Mouse (Mus musculus) urinary bladder, postnatal 25 days (tissue): ENCODE measurements at regions not wholly inside any gene's neighbourhood (a gene's known extent, or its start where the extent isn't known, plus 50 kb on each side); places are given as distances from the start of the nearest gene placed in this dataset.
"Not testable (repeated sequence)": the region's sequence is repeated elsewhere in the genome, so short reads cannot be mapped to it uniquely, and the experiment has no call there.

ENCODE experiments used
- DNase-seq: peaks from one replicate; pipeline ENCODE4 v3.0.0; 2022; ENCODE audit warnings: low spot score

DNA sequence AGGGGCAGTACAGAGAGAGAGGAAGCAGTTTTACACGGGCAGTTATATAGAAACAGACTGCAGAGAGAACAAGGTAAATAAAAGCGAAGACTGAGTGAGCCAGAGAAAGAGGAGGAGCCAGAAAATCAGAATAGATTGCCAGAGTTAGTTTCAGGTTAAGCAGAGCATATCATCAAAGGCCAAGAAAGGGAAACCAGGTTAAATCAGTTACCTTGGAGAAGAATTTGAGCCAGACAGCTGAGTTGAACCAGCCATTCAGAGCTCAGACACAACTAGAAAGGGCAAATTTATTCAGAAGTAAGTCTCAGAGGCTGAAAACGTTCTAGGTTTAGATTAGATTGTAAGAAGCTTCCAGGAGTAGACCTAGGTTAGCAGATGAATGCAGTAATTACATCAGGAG is 858.6 kb downstream of the Adgrl3 start:
- DNase-seq, result no peak

DNA sequence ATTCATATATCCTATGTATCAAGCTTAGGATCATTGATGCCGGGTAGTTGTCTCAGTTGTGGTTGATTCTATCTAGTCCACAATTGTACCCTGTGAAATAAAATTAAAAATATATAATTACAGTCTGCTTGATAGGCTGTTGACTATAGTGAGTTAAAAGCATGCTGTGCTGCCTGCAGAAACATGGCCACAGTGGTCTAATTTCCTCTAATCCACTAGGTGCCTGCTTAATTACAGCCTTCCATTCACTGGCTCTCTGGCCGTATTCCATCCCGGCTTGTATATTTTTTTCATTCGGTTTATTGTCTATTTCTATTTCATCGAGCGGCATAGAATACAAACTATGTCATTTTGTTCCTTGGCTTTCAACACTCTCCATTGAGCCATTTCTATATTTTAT is 873.4 kb downstream of the Adgrl3 start:
- DNase-seq, result no peak

DNA sequence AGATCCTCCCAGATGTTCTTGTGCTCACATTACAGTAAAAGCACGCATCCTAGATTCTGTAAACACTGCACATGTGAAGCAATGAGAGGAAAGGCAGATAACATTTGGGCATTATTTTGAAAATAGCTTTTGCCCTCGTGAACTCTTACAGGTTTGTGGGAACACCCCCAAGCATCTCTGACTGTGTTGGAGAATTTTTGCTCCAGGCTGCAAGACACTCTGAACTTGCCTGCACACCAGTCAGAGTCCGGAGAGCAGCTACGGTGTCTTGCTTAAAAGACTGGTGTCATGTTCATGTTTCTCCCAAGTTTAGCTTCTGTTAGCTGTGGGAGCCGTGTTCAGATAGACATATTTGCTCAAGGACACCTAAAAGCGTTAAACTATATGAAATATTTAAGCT is 889.4 kb downstream of the Adgrl3 start:
- no peak for DNase-seq

DNA sequence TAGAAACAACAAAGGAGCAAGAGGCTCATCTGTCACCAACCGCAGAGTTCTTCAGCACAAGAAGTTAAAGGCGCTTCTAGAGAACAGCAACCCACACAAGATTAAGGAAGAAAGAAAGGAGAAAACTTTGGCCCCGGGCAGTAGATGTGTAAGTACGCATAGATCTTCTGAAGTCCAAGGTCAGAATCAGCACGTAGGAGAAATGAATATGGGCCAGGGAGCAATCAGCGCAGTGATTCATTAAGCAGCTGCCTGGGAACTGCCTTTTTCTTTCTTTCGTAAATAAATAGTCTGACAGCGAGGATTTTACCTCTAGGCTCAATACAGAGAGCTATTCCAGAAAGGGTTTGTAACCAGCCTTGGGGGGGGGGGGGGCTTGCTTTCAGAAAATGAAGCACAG is 890.0 kb downstream of the Adgrl3 start:
- no peak for DNase-seq

DNA sequence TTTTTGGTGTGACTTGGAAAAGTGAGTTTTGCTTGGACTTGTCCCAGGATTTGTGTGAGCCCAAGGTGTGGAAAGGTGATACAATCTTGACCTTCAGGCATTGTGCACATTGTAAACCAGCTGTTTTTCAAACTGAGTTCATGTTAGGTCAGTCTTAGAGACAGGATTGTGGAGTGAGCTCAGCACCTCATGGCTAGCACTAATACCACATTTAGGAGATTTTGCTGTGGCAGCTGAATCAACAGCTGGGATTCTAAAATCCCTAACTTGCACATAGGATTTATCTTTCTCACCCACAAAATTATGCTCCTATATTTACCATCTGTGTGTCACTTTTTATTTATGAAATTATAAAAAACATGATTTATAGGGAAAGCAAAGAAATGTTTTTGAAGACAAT is 896.7 kb downstream of the Adgrl3 start:
- DNase-seq, result no peak

DNA sequence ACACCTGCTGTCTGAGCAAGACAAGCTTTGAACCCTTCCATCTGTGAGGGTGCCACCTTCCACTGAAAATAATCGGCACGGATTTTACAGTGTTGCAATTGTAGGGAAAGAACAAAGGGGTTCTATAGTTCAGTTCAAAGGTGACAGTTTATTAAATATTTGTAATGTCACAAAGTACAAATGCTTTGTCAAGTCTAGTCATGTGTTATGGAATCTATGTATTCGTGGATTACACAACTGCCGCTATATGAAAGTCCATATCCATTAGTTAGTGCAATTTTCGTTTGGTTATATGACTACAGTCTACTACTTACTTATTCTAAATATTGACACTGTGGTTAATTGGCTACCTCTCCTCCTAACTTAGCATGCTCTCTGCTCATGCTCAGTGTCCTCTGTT is 920.9 kb downstream of the Adgrl3 start:
- no peak for DNase-seq

DNA sequence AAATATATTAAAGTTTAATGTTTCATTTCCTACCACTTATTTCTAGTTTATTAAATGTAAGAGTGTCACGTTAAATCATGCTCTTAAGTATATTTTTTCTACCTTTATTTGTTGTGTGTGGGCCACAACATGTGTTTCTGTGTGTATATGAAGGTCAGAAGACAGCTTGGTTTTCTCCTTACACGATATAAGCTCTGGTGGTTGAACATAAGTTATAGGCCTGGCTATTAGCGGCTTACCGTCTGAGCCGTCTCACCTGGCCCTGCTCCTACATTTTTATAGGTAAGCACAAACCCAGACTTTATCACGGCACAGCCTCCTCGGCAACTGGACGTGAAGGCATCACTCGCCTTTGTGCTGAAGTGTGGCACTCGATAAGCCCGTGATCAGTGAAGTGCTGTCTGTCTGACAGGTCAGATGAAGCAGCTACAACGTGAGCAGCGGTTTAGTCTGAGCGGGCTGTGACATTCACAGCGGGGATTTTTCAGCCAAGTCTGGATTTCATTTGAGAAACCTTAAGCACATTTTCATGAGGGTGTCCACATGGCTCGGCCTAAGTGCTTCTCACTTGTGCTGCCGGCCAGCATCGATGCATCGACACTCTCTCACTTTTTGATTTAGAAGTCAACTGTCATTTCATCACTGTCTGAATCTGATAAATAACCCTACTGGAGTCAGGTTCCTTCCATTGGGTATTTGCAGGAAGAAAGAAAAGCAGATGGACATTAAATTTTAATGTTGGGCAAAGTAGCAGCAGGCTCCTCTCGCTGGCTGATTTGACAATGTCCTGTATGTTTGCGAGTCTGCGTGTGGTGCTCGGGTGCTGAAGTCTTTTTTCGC is 950.0 kb downstream of the Adgrl3 start:
- DNase-seq, result no peak

DNA sequence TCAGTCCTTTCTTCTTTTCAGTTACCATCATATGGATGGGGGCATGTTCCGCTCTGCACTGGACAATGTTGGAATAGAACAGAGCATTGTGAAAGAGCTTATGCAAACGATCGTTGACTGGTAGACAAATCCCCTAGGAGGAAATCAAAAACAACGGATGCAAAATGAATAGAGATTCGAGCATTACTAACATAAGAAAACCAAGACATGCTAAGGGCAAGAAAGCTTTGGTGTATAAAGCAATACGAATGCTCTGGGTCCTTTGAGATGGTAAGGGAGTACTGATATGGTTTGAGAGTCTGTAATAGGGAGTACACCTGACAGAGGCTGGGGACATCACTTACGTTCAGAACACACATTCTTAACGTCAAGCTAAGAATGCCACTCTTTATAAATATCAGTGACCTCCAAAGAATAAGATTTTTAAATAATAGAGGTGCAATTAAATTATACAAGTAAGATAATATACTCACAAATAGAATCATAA is 950.6 kb downstream of the Adgrl3 start:
- DNase-seq, result no peak

DNA sequence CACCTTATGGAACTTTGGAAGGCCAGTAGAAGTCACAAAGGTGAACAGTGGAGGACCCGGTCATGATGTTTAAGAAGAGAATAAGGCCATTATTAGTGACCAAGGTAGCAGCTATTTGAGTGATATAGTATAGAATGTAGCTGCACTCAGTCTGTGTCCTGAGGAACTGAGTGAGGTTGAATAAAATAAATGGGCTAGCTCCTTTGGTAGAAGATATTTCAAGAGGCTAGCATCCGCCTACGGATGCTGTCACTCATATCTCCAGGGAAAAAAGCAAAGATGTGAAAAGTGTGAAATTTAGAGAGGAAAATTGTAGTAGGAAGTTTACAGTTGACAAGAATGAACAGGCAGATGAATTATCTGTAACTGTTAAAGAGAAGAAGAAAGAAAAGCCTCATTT is 956.6 kb downstream of the Adgrl3 start:
- no peak for DNase-seq

DNA sequence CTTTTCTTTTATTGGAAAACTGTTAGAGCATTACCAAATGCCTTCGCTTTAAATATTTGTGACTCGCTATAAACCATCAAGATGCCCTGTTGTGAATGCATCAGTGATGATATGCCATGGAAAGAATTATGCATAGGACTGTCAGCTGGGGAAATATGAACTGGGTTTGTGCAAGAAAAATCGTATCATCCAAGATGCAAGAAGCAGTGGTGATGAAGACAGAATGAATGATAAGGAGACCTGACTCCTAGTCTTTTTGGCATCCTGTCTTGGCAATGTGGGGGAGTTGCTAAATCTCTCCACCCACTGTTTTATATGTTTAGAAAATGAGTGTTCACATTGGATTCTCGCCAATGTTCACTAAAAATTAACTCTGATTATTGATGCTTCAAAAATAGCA is 963.4 kb downstream of the Adgrl3 start:
- DNase-seq, result no peak

DNA sequence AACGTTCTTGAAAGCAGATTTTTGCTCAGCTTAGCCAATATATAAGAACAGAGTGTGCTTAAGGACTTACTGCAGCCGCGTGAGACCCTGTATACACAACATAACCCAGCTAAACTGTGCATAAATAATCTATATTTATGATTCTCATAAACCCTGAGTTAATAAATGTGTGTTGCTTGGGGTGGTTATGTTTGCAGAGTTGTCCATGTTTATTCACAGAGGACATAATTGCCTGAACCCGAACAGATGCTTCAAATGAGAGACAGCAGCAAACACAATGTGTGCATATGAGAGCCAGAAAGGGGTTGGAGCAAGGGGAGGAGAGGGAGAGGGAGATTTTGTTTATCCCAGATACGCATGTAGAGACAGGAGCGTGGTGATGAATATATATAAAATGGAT is 968.1 kb downstream of the Adgrl3 start:
- no peak for DNase-seq

DNA sequence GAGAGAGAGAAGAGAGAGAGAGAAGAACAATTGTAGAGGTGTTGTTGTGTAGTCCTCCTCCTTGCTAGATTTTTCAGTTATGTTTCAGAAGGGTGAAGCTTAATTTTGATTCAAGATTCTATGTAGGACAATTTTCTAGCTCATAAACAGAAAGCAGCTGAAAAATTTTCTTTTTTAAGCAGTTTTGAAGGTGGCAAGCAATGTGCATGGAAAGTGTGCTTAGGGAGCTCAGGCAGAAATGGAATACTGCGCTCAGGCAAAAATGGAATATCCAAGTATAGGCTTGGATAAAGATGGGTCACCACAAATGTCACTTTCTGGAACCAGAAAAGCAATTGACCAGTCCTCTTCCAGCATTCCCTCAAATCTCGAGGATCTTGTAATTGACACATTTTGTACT is 988.0 kb downstream of the Adgrl3 start:
- no peak for DNase-seq

DNA sequence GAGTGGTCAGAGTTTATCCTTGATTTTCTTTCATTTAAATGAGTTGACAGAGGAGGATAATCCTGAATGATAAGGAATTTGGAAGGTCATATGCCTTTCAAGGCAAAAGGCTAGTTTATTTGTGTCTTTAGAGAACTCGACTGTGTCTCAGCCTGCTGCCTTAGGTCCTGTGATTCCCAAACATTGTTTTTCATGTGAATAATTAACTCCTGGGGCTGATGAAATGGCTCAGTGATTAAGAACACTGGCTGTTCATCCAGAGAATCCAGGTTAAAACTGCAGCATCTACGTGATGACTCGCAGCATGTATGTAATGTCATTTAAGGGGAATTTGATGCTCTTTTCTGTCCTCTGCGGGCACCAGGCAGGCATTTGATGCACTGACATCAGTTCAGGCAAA is 1004.2 kb downstream of the Adgrl3 start:
- no peak for DNase-seq

DNA sequence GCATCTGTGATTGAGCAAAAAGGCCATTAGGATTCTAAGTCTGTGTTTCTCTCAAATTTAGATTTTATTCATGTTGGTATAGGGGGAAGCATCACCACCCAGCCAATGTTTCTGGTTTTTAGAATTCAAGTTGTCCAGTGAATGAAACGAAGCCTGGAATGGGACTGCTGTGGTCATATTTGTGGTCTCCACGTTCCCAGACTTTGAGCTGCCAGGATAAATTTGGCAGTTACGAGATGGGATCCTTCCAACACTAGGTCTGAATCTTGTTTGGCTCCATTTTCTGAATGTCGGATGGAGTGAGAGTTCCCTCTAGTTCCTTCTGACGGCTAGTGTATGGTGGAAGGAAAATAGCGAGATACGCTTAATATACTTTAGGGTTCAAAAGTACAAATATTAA is 1014.8 kb downstream of the Adgrl3 start:
- no peak for DNase-seq

DNA sequence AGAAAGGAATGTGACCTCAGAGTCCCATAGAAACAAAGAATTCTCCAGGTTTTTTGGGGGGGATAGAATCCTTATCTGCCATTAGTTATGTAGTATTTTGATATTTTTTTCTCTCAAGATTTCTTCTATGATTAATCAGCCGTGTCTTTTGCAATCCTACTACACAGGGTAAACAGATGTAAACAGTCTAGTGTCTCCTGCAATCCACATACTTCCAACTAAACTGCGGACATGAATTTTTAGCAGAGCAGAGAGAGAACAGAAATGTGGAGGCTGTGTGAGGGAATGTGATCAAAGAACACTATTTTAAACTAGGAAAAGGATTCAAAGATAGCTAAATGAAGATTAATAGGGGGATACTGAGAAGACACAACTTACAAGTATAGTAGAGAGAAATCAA is 1026.2 kb downstream of the Adgrl3 start:
- no peak for DNase-seq

DNA sequence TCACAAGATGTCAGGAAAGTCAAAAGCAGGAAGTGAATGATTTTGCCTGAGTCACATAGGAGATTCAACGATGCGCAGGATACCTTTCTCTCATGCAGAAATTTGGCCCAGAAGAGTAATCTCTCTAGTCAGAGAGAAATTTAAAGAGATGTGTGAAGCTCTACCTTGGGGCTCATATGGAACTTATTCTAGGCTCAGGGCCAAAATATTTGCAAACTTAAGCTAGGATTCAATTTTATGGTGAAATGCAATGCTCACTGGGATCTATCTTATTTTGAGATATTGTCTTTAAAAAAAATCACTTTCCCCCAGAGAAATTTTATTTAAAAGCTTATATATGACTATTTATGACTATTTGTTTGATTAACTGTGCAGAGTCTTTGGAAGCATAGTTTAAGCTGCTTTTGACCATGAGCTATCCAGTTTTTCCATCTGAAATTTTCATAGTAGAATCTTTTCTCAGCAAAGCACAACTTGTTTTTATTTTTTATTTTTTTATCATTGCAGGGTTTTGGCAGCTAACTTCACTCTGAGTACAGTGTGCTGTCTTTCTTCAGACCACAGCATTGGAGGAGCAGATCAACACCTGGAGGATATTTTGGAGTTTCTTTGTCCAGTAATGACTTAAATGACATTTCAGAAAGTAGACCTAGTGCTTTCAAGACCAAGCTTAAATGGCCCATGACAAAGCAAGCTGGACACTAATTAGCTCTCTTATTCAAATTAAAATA is 1039.3 kb downstream of the Adgrl3 start:
- DNase-seq, result no peak

DNA sequence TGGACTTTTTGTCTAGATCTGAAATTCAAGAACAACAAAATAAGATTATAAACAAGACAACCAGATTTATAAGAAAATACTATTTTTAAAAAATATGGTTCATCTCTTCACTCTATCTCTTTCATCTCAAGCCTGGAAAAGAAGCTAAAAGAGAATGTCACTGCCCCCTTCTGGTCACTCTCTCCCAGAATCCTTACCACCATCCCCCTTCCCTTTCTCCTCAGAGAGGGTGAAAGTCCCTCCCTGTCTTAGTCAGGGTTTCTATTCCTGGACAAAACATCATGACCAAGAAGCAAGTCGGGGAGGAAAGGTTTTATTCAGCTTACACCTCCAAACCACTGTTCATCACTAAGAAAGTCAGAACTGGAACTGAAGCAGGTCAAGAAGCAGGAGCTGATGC is 1040.7 kb downstream of the Adgrl3 start:
- peak; percentile 7 for DNase-seq

DNA sequence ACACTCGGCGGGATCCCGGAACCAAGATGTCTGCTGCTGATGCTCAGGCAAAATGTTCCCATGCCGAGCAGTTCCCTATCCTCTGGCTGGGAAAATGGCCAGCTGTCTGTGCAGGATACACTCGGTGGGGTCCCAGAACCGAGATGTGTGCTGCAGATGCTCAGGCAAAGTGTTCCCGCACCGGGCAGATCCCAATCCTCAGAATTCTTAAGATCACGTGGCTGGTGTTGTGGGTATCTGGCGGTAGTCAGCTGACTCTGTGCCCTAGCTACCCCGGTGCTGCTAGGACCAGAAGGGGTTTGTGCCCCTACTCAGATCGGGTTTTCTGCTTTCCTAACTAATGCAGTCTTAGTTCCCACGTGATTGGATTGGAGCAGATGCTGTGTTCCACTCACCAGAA is 1049.3 kb downstream of the Adgrl3 start:
- not testable (repeated sequence) for DNase-seq

DNA sequence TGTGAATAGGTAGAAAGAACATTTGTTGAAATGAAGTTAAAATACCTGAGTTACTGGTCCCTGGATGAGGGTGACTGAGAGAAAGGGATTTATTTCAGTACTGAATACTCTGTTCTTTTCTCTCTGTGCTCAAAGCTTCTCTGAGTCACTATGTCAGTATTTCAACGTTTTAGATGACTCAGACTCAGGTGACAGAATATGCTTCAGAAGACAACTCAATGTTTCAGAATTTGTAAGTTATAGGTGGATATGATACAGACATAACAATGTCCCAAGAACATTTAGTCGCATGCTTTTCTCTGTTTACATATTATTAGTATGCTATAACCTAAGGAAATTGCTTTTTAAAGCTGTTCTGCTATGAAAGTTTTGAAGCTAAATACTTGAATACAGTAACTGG is 1069.5 kb downstream of the Adgrl3 start:
- DNase-seq, result no peak

DNA sequence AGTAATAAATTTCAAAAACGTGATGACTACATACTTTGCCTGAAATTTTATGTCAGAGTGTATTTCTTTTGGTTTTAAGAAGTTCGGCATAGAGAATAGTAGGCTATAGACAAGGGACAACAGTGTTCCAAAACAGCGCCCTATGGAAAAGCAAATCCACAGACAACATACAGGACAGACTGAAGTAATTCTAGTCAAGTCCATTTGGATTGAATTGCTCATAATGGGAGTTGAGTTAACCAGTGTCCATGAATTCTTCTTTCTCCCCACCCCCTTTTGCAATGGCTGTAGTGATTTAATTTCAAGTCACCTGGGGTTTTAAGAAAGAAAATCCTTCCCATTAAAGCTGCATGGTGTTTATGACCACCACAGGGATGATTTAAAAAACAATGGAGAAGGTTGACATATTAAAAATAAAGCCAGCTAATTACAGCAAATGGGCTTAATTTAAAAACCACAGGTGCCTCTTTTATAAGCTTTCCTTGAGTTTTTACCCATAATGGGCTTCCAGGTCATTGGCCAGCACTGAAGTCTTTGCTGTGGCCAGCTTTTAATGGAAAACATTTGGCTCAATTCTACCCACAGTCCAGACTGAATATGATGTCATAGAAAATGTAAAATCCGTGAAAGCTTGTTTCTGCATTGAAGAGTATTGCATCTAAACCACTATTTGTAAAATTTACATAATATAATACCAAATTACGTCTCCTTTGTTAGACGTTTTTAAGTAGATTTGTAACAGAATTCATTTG is 1083.3 kb downstream of the Adgrl3 start:
- DNase-seq, result no peak

DNA sequence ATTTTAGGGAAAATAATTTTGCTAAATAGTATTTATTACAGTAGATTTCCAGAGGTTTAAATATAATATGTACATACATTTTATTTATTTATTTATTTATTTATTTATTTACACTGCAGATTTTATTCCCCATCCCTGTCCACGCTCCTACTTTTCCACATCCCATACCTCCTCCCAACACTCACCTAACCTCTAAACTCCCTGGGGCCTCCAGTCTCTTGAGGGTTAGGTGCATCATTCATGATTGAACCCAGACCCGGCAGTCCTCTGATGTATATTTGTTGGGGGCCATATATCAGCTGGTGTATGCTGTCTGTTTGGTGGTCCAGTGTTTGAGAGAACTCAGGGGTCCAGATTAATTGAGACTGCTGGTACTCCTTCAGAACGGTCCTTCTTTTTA is 1083.9 kb downstream of the Adgrl3 start:
- no peak for DNase-seq

DNA sequence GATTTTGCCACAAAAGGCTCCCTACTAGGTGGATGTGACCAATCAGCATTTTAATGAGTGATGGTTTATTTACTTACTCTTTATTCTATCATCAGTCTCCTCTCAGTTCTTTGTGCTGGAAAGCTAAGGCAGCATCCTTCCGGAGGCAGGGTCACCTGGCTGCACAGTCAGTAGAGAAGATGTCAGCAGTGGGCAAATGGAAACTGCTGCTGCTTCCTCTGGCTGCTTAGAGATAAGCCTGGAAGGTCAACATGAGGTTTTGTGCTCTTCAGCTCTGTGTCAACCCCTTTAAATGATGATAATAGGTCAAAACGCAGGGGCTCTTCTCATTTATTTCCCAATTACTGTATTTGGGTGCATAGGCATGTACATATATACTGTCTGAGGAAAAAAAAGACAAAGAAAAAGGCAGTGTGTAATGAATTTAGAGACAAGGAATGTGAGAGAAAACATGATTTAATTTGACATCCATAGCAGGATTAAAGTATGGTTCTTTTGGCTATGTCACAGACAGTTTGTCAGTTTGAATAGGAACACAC is 1106.1 kb downstream of the Adgrl3 start:
- no peak for DNase-seq

DNA sequence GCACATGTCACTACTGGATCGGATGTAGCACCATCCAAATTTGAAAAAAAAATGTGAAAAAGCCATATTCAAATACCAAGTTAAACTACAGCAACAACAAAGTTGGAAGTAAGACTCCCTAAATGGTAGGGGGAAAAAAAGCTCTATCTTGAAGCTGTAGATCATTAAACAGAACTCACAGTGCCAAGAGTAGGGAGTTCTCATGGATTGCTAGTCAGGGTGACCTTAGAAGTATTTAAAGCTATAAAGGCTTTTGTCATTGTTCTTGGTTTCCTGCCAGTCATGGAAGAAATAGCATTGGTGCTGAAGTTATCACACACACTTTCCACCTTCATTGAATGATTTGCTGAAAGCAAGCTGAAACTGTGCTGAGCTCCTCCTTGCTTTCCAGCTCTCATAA is 1122.1 kb downstream of the Adgrl3 start:
- DNase-seq, result no peak
